In genomic region chr5:122393887-122394286, GRCm38 (mm10) we compare ENCODE assay signal across 9 mouse cellular contexts. TPM values are rescaled to one million over a fixed set of nuclear protein-coding genes. Genes with fewer than 3 reads are reported as not detected.
DNase-seq lines count a peak whose midpoint lies in the region; ATAC-seq lines count a peak whose summit lies in the region.
"Had no signal": no experiment of that assay in that cellular context is flagged by ENCODE, and none has a peak within 500 bp of the region (broad histone marks: within the 10 kb centered on the region; RNA-seq: fewer than 3 reads in every experiment).

No protein-coding gene starts in this region.

- WGBS in limb, embryonic 10.5 days = 64% methylated on average over 2 of the region's 2 CpGs

- H3K4me1 ChIP-seq in limb, embryonic 10.5 days = peaks cover 9% of the 10 kb centered on the region

- H3K9me3 ChIP-seq in limb, embryonic 10.5 days (replicated peaks) = no peaks in the 10 kb centered on the region
- H3K9me3 ChIP-seq: stomach, embryonic 15.5 days had no signal

- no peak overlapping the region for H3K4me3 ChIP-seq in limb, embryonic 10.5 days
- H3K4me3 ChIP-seq: stomach, embryonic 15.5 days had no signal

- peaks cover 31% of the 10 kb centered on the region for H3K36me3 ChIP-seq in limb, embryonic 10.5 days
- H3K36me3 ChIP-seq: stomach, embryonic 15.5 days had no signal

- peak; percentile 62; the same call in 1 of the 2 replicates for ATAC-seq in neutrophil, adult 5-6 weeks (ENCODE audit: extremely low read depth, insufficient number of reproducible peaks, low FRiP score, poor library complexity, severe bottlenecking)

- intact Hi-C loops in gastrocnemius, postnatal 14 days (cut with DNase I; ENCODE audit: low total_unique reads) = no loop called here

- DNase-seq in layer of hippocampus, adult 11-12 months (ENCODE audit: low spot score) = peak; percentile 73
- DNase-seq in layer of hippocampus, adult 9-10 months (ENCODE audit: low spot score) = no peak
- DNase-seq in MN1 (ENCODE audit: low spot score) = peak; percentile 37
- peak; percentile 66 for DNase-seq in cerebellum, adult 8-10 months
- peak; percentile 67 for DNase-seq in gastrocnemius, postnatal 14 days
- peak; percentile 79 for DNase-seq in limb, embryonic 10.5 days (ENCODE audit: low spot score)
- peak; percentile 75 to 81 for DNase-seq in thymus, postnatal 36 days

- no peak overlapping the region for H3K27ac ChIP-seq in limb, embryonic 10.5 days
- H3K27ac ChIP-seq: stomach, embryonic 15.5 days had no signal

- no peaks in the 10 kb centered on the region for H3K27me3 ChIP-seq in limb, embryonic 10.5 days (ENCODE audit: low read depth, poor library complexity, severe bottlenecking)
- H3K27me3 ChIP-seq: stomach, embryonic 15.5 days had no signal

RNA-seq across cellular contexts. Expression of gene Arpc3, which starts 2.2 kb away (rescaled TPM):
- 10 to 100 TPM; 68.8 to 72.9 TPM for total RNA-seq in gastrocnemius, postnatal 14 days (2021)
- 80.5 and 86.6 TPM in 2 replicates for polyA plus RNA-seq in limb, embryonic 10.5 days (2016; fragmentation: Nextera tagmentation; extraction: Ambion mirVana)
- 766 and 832 TPM in 2 replicates for total RNA-seq in neutrophil, adult 5-6 weeks (2017)

RNA-seq across cellular contexts. Expression of gene Fam216a, which starts 21.7 kb away (rescaled TPM):
- total RNA-seq in gastrocnemius, postnatal 14 days (2021) = 1 to 10 TPM; 7.6 to 7.8 TPM
- polyA plus RNA-seq in limb, embryonic 10.5 days (2016; fragmentation: Nextera tagmentation; extraction: Ambion mirVana) = 83.6 and 90.4 TPM in 2 replicates
- total RNA-seq in neutrophil, adult 5-6 weeks (2017) = 9.3 and 12.1 TPM in 2 replicates

RNA-seq across cellular contexts. Expression of gene Gpn3, which starts 22.2 kb away (rescaled TPM):
- 10 to 100 TPM; 20.0 to 26.6 TPM for total RNA-seq in gastrocnemius, postnatal 14 days (2021)
- polyA plus RNA-seq in limb, embryonic 10.5 days (2016; fragmentation: Nextera tagmentation; extraction: Ambion mirVana) = 102 and 103 TPM in 2 replicates
- 35.0 and 40.5 TPM in 2 replicates for total RNA-seq in neutrophil, adult 5-6 weeks (2017)

RNA-seq across cellular contexts. Expression of gene Anapc7, which starts 27.6 kb away (rescaled TPM):
- total RNA-seq in gastrocnemius, postnatal 14 days (2021) = 10 to 100 TPM; 16.6 to 18.1 TPM
- 60.4 and 66.8 TPM in 2 replicates for polyA plus RNA-seq in limb, embryonic 10.5 days (2016; fragmentation: Nextera tagmentation; extraction: Ambion mirVana)
- 24.6 and 34.6 TPM in 2 replicates for total RNA-seq in neutrophil, adult 5-6 weeks (2017)

RNA-seq across cellular contexts. Expression of gene Vps29, which starts 39.7 kb away (rescaled TPM):
- total RNA-seq in gastrocnemius, postnatal 14 days (2021) = 10 to 100 TPM; 48.9 to 50.1 TPM
- 191 and 204 TPM in 2 replicates for polyA plus RNA-seq in limb, embryonic 10.5 days (2016; fragmentation: Nextera tagmentation; extraction: Ambion mirVana)
- total RNA-seq in neutrophil, adult 5-6 weeks (2017) = 45.1 and 60.3 TPM in 2 replicates

Comparison
In these comparisons a context has a peak if more than half of its experiments do, and no peak if none do; other contexts are left out.
1. RNA of gene Arpc3, which starts 2.2 kb away (total RNA-seq): 766 to 832 TPM in neutrophil, adult 5-6 weeks; 68.8 to 72.9 TPM in gastrocnemius, postnatal 14 days; every median in the first group is over 10 times any median in the second.